Mouse (Mus musculus) heart, adult 9 months (tissue): ENCODE results near the gene Camta1.

Experiments used
- DNase-seq, 2 experiments: peaks; one replicate each; pipeline ENCODE4 v3.0.0; 2022; ENCODE audit warnings: low spot score in 2 of 2

The Camta1 gene

GRCm38 (mm10) chr4:151152010-151152409 is 709.7 kb downstream of the Camta1 start:
- DNase-seq = no peak

GRCm38 (mm10) chr4:151150842-151151241 is 710.8 kb downstream of the Camta1 start:
- no peak for DNase-seq

- DNase-seq = no peak
Measured at GRCm38 (mm10) chr4:151150115-151150514, 711.6 kb downstream of the Camta1 start.

GRCm38 (mm10) chr4:151147541-151147940 is 714.1 kb downstream of the Camta1 start:
- no peak for DNase-seq

GRCm38 (mm10) chr4:151144121-151144520 is 717.6 kb downstream of the Camta1 start:
- no peak for DNase-seq

- DNase-seq = peak; percentile 78 to 91
Measured at GRCm38 (mm10) chr4:151141196-151141880, 720.3 kb downstream of the Camta1 start.

- no peak for DNase-seq
Measured at GRCm38 (mm10) chr4:151140368-151140982, 721.2 kb downstream of the Camta1 start.

GRCm38 (mm10) chr4:151139053-151139840 is 722.4 kb downstream of the Camta1 start:
- peak; percentile 50 to 66 for DNase-seq

- DNase-seq = no peak
Measured at GRCm38 (mm10) chr4:151138586-151138985, 723.1 kb downstream of the Camta1 start.

GRCm38 (mm10) chr4:151138135-151138534 is 723.5 kb downstream of the Camta1 start:
- no peak for DNase-seq

- no peak for DNase-seq
Measured at GRCm38 (mm10) chr4:151137701-151138100, 724.0 kb downstream of the Camta1 start.

- DNase-seq = no peak
Measured at GRCm38 (mm10) chr4:151135491-151135890, 726.2 kb downstream of the Camta1 start.

- DNase-seq = no peak
Measured at GRCm38 (mm10) chr4:151133760-151134159, 727.9 kb downstream of the Camta1 start.

GRCm38 (mm10) chr4:151132493-151132892 is 729.2 kb downstream of the Camta1 start:
- DNase-seq = peak in 1 of 2 experiments; percentile 35

GRCm38 (mm10) chr4:151130756-151131490 is 730.8 kb downstream of the Camta1 start:
- no peak for DNase-seq

- peak; percentile 41 to 47 for DNase-seq
Measured at GRCm38 (mm10) chr4:151129725-151130557, 731.7 kb downstream of the Camta1 start.

- peak in 1 of 2 experiments; percentile 62 for DNase-seq
Measured at GRCm38 (mm10) chr4:151128641-151129541, 732.8 kb downstream of the Camta1 start.

GRCm38 (mm10) chr4:151127636-151128548 is 733.8 kb downstream of the Camta1 start:
- DNase-seq = no peak

- DNase-seq = no peak
Measured at GRCm38 (mm10) chr4:151118883-151119282, 742.8 kb downstream of the Camta1 start.
